Mouse (Mus musculus) embryonic stem cell, embryonic (primary cell): Measurements from ENCODE around the gene Nt5c2.

Experiments
- CTCF ChIA-PET, 4 experiments: fragments of 300-600 bp in 2 of 4; fragments of 350-600 bp in 2 of 4; sonication (Branson Sonifier 250); formaldehyde crosslinking; loops; one replicate each; lab custom pipeline; 2022; ENCODE audit warnings: inconsistent platforms in 2 of 4; lab: Charles Lee
- POLR2A ChIA-PET, 4 experiments: fragments of 300-600 bp in 2 of 4; fragments of 350-600 bp in 2 of 4; sonication (Branson Sonifier 250); formaldehyde crosslinking; loops; one replicate each; lab custom pipeline; 2022; ENCODE audit warnings: antibody characterized with exemption in 4 of 4, inconsistent platforms in 1 of 4; lab: Charles Lee

Nt5c2 gene

GRCm38 (mm10) chr19:46890657-46891056, 124.3 kb downstream of the Nt5c2 start:
- ChIA-PET CTCF (interaction anchor here in 1 of 4 experiments (0.7 kb wide), 1 partner anchor 28 kb away, joined by 4 read pairs; no protein-coding TSS in a partner anchor), POLR2A (no interaction called here)

GRCm38 (mm10) chr19:46889666-46890065, 125.3 kb downstream of the Nt5c2 start:
- POLR2A ChIA-PET: interaction anchor here in 2 of 4 experiments (0.6 to 2.3 kb wide), 4 partner anchors 9 to 128 kb away, joined by 3 to 11 read pairs (median 4); partner anchors contain the start of gene Cnnm2 (in 1 of the 2)
- CTCF ChIA-PET: interaction anchor here in 2 of 4 experiments (0.5 kb wide), 2 partner anchors 34 to 129 kb away, joined by 4 to 5 read pairs; no protein-coding TSS in a partner anchor

- ChIA-PET CTCF (interaction anchor here in 1 of 4 experiments (0.7 to 1.7 kb wide), 2 partner anchors 12 to 118 kb away, joined by 3 to 6 read pairs; no protein-coding TSS in a partner anchor), POLR2A (interaction anchor here in 2 of 4 experiments (0.5 to 2.3 kb wide), 7 partner anchors 10 to 163 kb away, joined by 3 to 11 read pairs (median 4); partner anchors contain the start of gene Pcgf6 (in 1 of the 2))
Observed at GRCm38 (mm10) chr19:46887811-46888527, 127.0 kb downstream of the Nt5c2 start.

- CTCF ChIA-PET: interaction anchor here in 2 of 4 experiments (0.9 to 1.6 kb wide), 3 partner anchors 11 to 19 kb away, joined by 3 to 5 read pairs (median 3); no protein-coding TSS in a partner anchor
- POLR2A ChIA-PET: interaction anchor here in 2 of 4 experiments (0.6 to 1.9 kb wide), 5 partner anchors 19 to 164 kb away, joined by 3 to 6 read pairs (median 4); partner anchors contain the start of gene Pcgf6 (in 1 of the 2)
Observed at GRCm38 (mm10) chr19:46886826-46887225, 128.1 kb downstream of the Nt5c2 start.

- CTCF ChIA-PET: interaction anchor here (0.6 to 1.6 kb wide), 3 partner anchors 8 to 14 kb away, joined by 3 read pairs; no protein-coding TSS in a partner anchor
- POLR2A ChIA-PET: interaction anchor here in 2 of 4 experiments (0.7 kb wide), 2 partner anchors 103 to 984 kb away, joined by 3 read pairs; no protein-coding TSS in a partner anchor
Observed at GRCm38 (mm10) chr19:46885365-46885764, 129.6 kb downstream of the Nt5c2 start.

GRCm38 (mm10) chr19:46879876-46880275, 135.1 kb downstream of the Nt5c2 start:
- CTCF ChIA-PET: interaction anchor here in 2 of 4 experiments (1.2 to 1.9 kb wide), 4 partner anchors 10 to 298 kb away, joined by 3 to 9 read pairs (median 6); no protein-coding TSS in a partner anchor
- POLR2A ChIA-PET: interaction anchor here in 3 of 4 experiments (0.6 to 1.6 kb wide), 7 partner anchors 45 to 404 kb away, joined by 3 to 5 read pairs (median 4); partner anchors contain the start of gene Taf5 (in 1 of the 3)

- CTCF ChIA-PET: interaction anchor here (0.9 to 3.7 kb wide), 8 partner anchors 9 to 118 kb away, joined by 3 to 26 read pairs (median 6); partner anchors contain the start of gene Cnnm2 (in 1 of the 4)
- POLR2A ChIA-PET: interaction anchor here in 2 of 4 experiments (1.1 to 2.0 kb wide), 4 partner anchors 9 to 290 kb away, joined by 3 to 7 read pairs (median 4); no protein-coding TSS in a partner anchor
Observed at GRCm38 (mm10) chr19:46878346-46878745, 136.6 kb downstream of the Nt5c2 start.

GRCm38 (mm10) chr19:46877886-46878285, 137.1 kb downstream of the Nt5c2 start:
- ChIA-PET POLR2A (interaction anchor here in 2 of 4 experiments (0.5 to 2.0 kb wide), 6 partner anchors 9 to 828 kb away, joined by 3 to 7 read pairs (median 4); no protein-coding TSS in a partner anchor), CTCF (interaction anchor here (0.6 to 3.7 kb wide), 11 partner anchors 8 to 243 kb away, joined by 3 to 26 read pairs (median 4); partner anchors contain the start of gene Cnnm2 (in 1 of the 4))

GRCm38 (mm10) chr19:46875790-46876189, 139.2 kb downstream of the Nt5c2 start:
- ChIA-PET CTCF (interaction anchor here (0.6 to 3.7 kb wide), 56 partner anchors 8 to 1119 kb away, joined by 3 to 26 read pairs (median 3); partner anchors contain the start of genes Arl3 (in 1 of the 4), Cnnm2 (in 1 of the 4) and Sfxn2 (in 1 of the 4)), POLR2A (interaction anchor here in 2 of 4 experiments (0.5 to 1.7 kb wide), 12 partner anchors 13 to 192 kb away, joined by 3 to 5 read pairs (median 4); partner anchors contain the start of genes Pcgf6 (in 2 of the 2) and Nt5c2 (in 1 of the 2))

- POLR2A ChIA-PET: interaction anchor here in 2 of 4 experiments (1.6 to 3.6 kb wide), 2 partner anchors 8 to 113 kb away, joined by 6 to 13 read pairs; partner anchors contain the start of gene Cnnm2 (in 1 of the 2)
- CTCF ChIA-PET: interaction anchor here in 1 of 4 experiments (1.6 kb wide), 1 partner anchor 132 kb away, joined by 5 read pairs; no protein-coding TSS in a partner anchor
Observed at GRCm38 (mm10) chr19:46873924-46874323, 141.0 kb downstream of the Nt5c2 start.

- ChIA-PET POLR2A (interaction anchor here in 2 of 4 experiments (1.2 to 3.6 kb wide), 3 partner anchors 111 to 147 kb away, joined by 3 to 13 read pairs (median 3); partner anchors contain the start of gene Cnnm2 (in 1 of the 2)), CTCF (interaction anchor here in 3 of 4 experiments (0.6 to 2.2 kb wide), 3 partner anchors 111 to 215 kb away, joined by 3 to 8 read pairs (median 8); no protein-coding TSS in a partner anchor)
Observed at GRCm38 (mm10) chr19:46871651-46872050, 143.3 kb downstream of the Nt5c2 start.

GRCm38 (mm10) chr19:46871096-46871495, 143.9 kb downstream of the Nt5c2 start:
- CTCF ChIA-PET: interaction anchor here in 3 of 4 experiments (0.6 to 2.2 kb wide), 3 partner anchors 59 to 215 kb away, joined by 3 to 8 read pairs (median 3); no protein-coding TSS in a partner anchor
- POLR2A ChIA-PET: interaction anchor here in 1 of 4 experiments (3.6 kb wide), 1 partner anchor 110 kb away, joined by 13 read pairs; the partner anchor contains the start of gene Cnnm2

GRCm38 (mm10) chr19:46869526-46869925, 145.4 kb downstream of the Nt5c2 start:
- ChIA-PET POLR2A (interaction anchor here (0.6 to 3.5 kb wide), 20 partner anchors 9 to 286 kb away, joined by 3 to 42 read pairs (median 4); partner anchors contain the start of gene Cnnm2 (in 3 of the 4)), CTCF (interaction anchor here (0.5 to 3.5 kb wide), 74 partner anchors 8 to 1249 kb away, joined by 3 to 72 read pairs (median 4); partner anchors contain the start of genes Cnnm2 (in 4 of the 4), Arl3 (in 1 of the 4), Borcs7 (in 1 of the 4) and Ina (in 1 of the 4))

- ChIA-PET POLR2A (interaction anchor here (0.6 to 3.5 kb wide), 19 partner anchors 9 to 285 kb away, joined by 3 to 42 read pairs (median 4); partner anchors contain the start of gene Cnnm2 (in 3 of the 4)), CTCF (interaction anchor here (0.6 to 3.5 kb wide), 55 partner anchors 8 to 871 kb away, joined by 3 to 72 read pairs (median 4); partner anchors contain the start of genes Cnnm2 (in 4 of the 4), Arl3 (in 1 of the 4) and Sfxn2 (in 1 of the 4))
Observed at GRCm38 (mm10) chr19:46869049-46869448, 145.9 kb downstream of the Nt5c2 start.

- ChIA-PET POLR2A (interaction anchor here in 1 of 4 experiments (1.0 kb wide), 1 partner anchor 105 kb away, joined by 5 read pairs; no protein-coding TSS in a partner anchor), CTCF (interaction anchor here in 1 of 4 experiments (0.9 kb wide), 1 partner anchor 105 kb away, joined by 3 read pairs; no protein-coding TSS in a partner anchor)
Observed at GRCm38 (mm10) chr19:46865381-46865780, 149.6 kb downstream of the Nt5c2 start.

- CTCF ChIA-PET: interaction anchor here in 2 of 4 experiments (0.6 to 2.8 kb wide), 3 partner anchors 11 to 567 kb away, joined by 3 to 10 read pairs (median 4); no protein-coding TSS in a partner anchor
- POLR2A ChIA-PET: interaction anchor here in 1 of 4 experiments (1.7 kb wide), 1 partner anchor 105 kb away, joined by 6 read pairs; no protein-coding TSS in a partner anchor
Observed at GRCm38 (mm10) chr19:46864731-46865331, 150.1 kb downstream of the Nt5c2 start.
